Mouse (Mus musculus) T-helper 17 cell (primary cell): ENCODE results near the gene Rundc3a.
"Not testable (repeated sequence)": the region's sequence is repeated elsewhere in the genome, so short reads cannot be mapped to it uniquely, and the experiment has no call there.

Experiments
- in situ Hi-C, 2 experiments: fragments of 300-600 bp; cut with MboI, MseI; formaldehyde crosslinking; loops; 1 replicate in 1 of 2; 2 replicates in 1 of 2; pipeline ENCODE4 v1.15.1; 2025; ENCODE audit warnings: high pct_unique_total_duplicates in 2 of 2

Gene Rundc3a

GRCm38 (mm10) chr11:102408344-102408876, 15.2 kb downstream of the Rundc3a start:
- in situ Hi-C loops: loop anchor here in 1 of 2 experiments (10.0 kb wide), 1 partner anchor 114 kb away; the partner anchor contains the start of gene Atxn7l3

- in situ Hi-C loops: loop anchor here in 1 of 2 experiments (10.0 kb wide), 1 partner anchor 114 kb away; the partner anchor contains the start of gene Atxn7l3
Observed at GRCm38 (mm10) chr11:102408888-102409794, 15.9 kb downstream of the Rundc3a start.

GRCm38 (mm10) chr11:102409795-102410330, 16.7 kb downstream of the Rundc3a start:
- in situ Hi-C loops: loop anchor here in 1 of 2 experiments (10.0 kb wide), 1 partner anchor 115 kb away; the partner anchor contains the start of gene Atxn7l3

- in situ Hi-C loops: not testable (repeated sequence)
Observed at GRCm38 (mm10) chr11:102410345-102410744, 17.1 kb downstream of the Rundc3a start.

GRCm38 (mm10) chr11:102411061-102411460, 17.9 kb downstream of the Rundc3a start:
- in situ Hi-C loops: no loop called here

- in situ Hi-C loops: no loop called here
Observed at GRCm38 (mm10) chr11:102411704-102412103, 18.5 kb downstream of the Rundc3a start.

GRCm38 (mm10) chr11:102413059-102413458, 19.9 kb downstream of the Rundc3a start:
- in situ Hi-C loops: no loop called here

GRCm38 (mm10) chr11:102415034-102415802, 22.0 kb downstream of the Rundc3a start:
- in situ Hi-C loops: no loop called here

GRCm38 (mm10) chr11:102417160-102417559, 24.0 kb downstream of the Rundc3a start:
- in situ Hi-C loops: no loop called here

- in situ Hi-C loops: no loop called here
Observed at GRCm38 (mm10) chr11:102418887-102419286, 25.7 kb downstream of the Rundc3a start.

- in situ Hi-C loops: no loop called here
Observed at GRCm38 (mm10) chr11:102421559-102421958, 28.4 kb downstream of the Rundc3a start.

GRCm38 (mm10) chr11:102424666-102425065, 31.5 kb downstream of the Rundc3a start:
- in situ Hi-C loops: no loop called here

GRCm38 (mm10) chr11:102425555-102426316, 32.5 kb downstream of the Rundc3a start:
- in situ Hi-C loops: no loop called here

GRCm38 (mm10) chr11:102428981-102429540, 35.9 kb downstream of the Rundc3a start:
- in situ Hi-C loops: no loop called here

- in situ Hi-C loops: no loop called here
Observed at GRCm38 (mm10) chr11:102429551-102429950, 36.3 kb downstream of the Rundc3a start.

GRCm38 (mm10) chr11:102430121-102431017, 37.2 kb downstream of the Rundc3a start, which contains the start of gene Grn:
TSS of gene Grn (plus strand) at chr11:102430315.
- in situ Hi-C loops: loop anchor here (5.0 to 10.0 kb wide), 2 partner anchors 118 to 136 kb away; partner anchors contain the start of gene Atxn7l3 (in 1 of the 2)

- in situ Hi-C loops: loop anchor here (5.0 to 10.0 kb wide), 2 partner anchors 119 to 136 kb away; partner anchors contain the start of gene Atxn7l3 (in 1 of the 2)
Observed at GRCm38 (mm10) chr11:102431018-102431645, 37.9 kb downstream of the Rundc3a start.

- in situ Hi-C loops: loop anchor here (5.0 to 10.0 kb wide), 2 partner anchors 119 to 137 kb away; partner anchors contain the start of gene Atxn7l3 (in 1 of the 2)
Observed at GRCm38 (mm10) chr11:102431728-102432114, 38.5 kb downstream of the Rundc3a start.
